Mouse (Mus musculus) neural tube, embryonic 15.5 days (tissue): Measurements from ENCODE around the gene Dynlt1b. TPM values are rescaled to one million over a fixed set of nuclear protein-coding genes. Genes with fewer than 3 reads are reported as not detected.
A peak's percentile ranks its signal among the peaks of the same experiment; 100 is the strongest.
"Not testable (repeated sequence)": the region's sequence is repeated elsewhere in the genome, so short reads cannot be mapped to it uniquely, and the experiment has no call there.

Experiments used
- ATAC-seq: fragments of 200-750 bp; cut with Nextera tagmentation; 2 replicates; pipeline ENCODE4 v1.8.0; 2017; ENCODE audit warnings: mild to moderate bottlenecking, moderate TSS enrichment, moderate library complexity; ENCODE audit not compliant: low FRiP score
- H3K27ac ChIP-seq: fragments of 300-500 bp; sonication (generic); replicated peaks from 2 replicates; pipeline ENCODE4 v1.5.1; 2015; ENCODE audit warnings: mild to moderate bottlenecking, inconsistent platforms
- H3K27me3 ChIP-seq: fragments of 300-500 bp; sonication (generic); replicated peaks from 2 replicates; pipeline ENCODE4 v1.6.1; 2015; ENCODE audit warnings: inconsistent platforms
- H3K36me3 ChIP-seq: fragments of 300-500 bp; sonication (generic); 2 replicates; pipeline ENCODE4 v1.6.1; 2015; ENCODE audit warnings: inconsistent platforms
- H3K4me1 ChIP-seq: fragments of 300-500 bp; sonication (generic); 2 replicates; pipeline ENCODE4 v1.6.1; 2015; ENCODE audit warnings: inconsistent platforms
- H3K4me2 ChIP-seq: fragments of 300-500 bp; sonication (generic); 2 replicates; pipeline ENCODE4 v1.6.1; 2015; ENCODE audit warnings: inconsistent platforms, mild to moderate bottlenecking, moderate library complexity
- H3K4me3 ChIP-seq: fragments of 300-500 bp; sonication (generic); replicated peaks from 2 replicates; pipeline ENCODE4 v1.5.1; 2015; ENCODE audit warnings: mild to moderate bottlenecking, inconsistent platforms
- H3K9ac ChIP-seq: fragments of 300-500 bp; sonication (generic); replicated peaks from 2 replicates; pipeline ENCODE4 v1.6.1; 2015; ENCODE audit warnings: mild to moderate bottlenecking, inconsistent platforms
- H3K9me3 ChIP-seq: fragments of 300-500 bp; sonication (generic); replicated peaks from 2 replicates; pipeline ENCODE4 v1.6.1; 2016; ENCODE audit warnings: inconsistent platforms
- WGBS: fragments of 180-500 bp; shearing (Covaris S2); methylation state at CpG from one replicate; pipeline ENCODE4 v1.1.7; 2015; ENCODE audit warnings: mixed read lengths; 5-methylcytosine and 5-hydroxymethylcytosine counted together
- polyA plus RNA-seq: library from polyadenylated mRNA; unstranded; fragments of >200 nt; fragmentation: Nextera tagmentation; extraction: Ambion mirVana; gene quantifications from 2 replicates; pipeline ENCODE4 v1.2.1, GENCODE M21; 2015

Gene Dynlt1b
- 1,064 and 1,207 TPM in 2 replicates for polyA plus RNA-seq

GRCm38 (mm10) chr17:6429945-6430344 is at the start of gene Dynlt1b:
TSS of gene Dynlt1b (plus strand) at chr17:6430112.
- H3K27me3 ChIP-seq, H3K36me3 ChIP-seq, H3K9me3 ChIP-seq: not testable (repeated sequence)
- Histone ChIP-seq H3K4me2 (peak within 1 kb of the TSS; percentile 58), H3K9ac (peak within 1 kb of the TSS; percentile 40), H3K4me3 (peak within 1 kb of the TSS; percentile 41), H3K27ac (peak within 1 kb of the TSS; percentile 65), H3K4me1 (peaks cover 23% of the 10 kb centered on the region)
- ATAC-seq, result peak; percentile 97
- under 1% methylated on average over 27 of the region's 27 CpGs for WGBS

- H3K9ac ChIP-seq, H3K27me3 ChIP-seq, H3K4me1 ChIP-seq, H3K4me2 ChIP-seq, H3K27ac ChIP-seq, H3K36me3 ChIP-seq, H3K9me3 ChIP-seq, H3K4me3 ChIP-seq: not testable (repeated sequence)
- peak; percentile 65 for ATAC-seq
- 40% methylated on average over 1 of the region's 8 CpGs for WGBS
Measured at GRCm38 (mm10) chr17:6380182-6380841, 49.6 kb upstream of the Dynlt1b start.

- H3K9me3 ChIP-seq, H3K4me1 ChIP-seq, H3K27ac ChIP-seq, H3K4me3 ChIP-seq, H3K9ac ChIP-seq, H3K27me3 ChIP-seq, H3K4me2 ChIP-seq, H3K36me3 ChIP-seq, ATAC-seq: not testable (repeated sequence)
- no CpG with 5 or more reads among the region's 8 CpGs for WGBS
Measured at GRCm38 (mm10) chr17:6381071-6381682, 48.7 kb upstream of the Dynlt1b start.

- not testable (repeated sequence) for H3K9me3 ChIP-seq, H3K27ac ChIP-seq, H3K4me1 ChIP-seq, H3K36me3 ChIP-seq, H3K4me3 ChIP-seq, H3K4me2 ChIP-seq, H3K27me3 ChIP-seq, H3K9ac ChIP-seq
- ATAC-seq, result peak; percentile 71
- no CpG with 5 or more reads among the region's 4 CpGs for WGBS
Measured at GRCm38 (mm10) chr17:6386927-6387326, 43.0 kb upstream of the Dynlt1b start.

- no CpG with 5 or more reads among the region's 9 CpGs for WGBS
- H3K4me2 ChIP-seq, H3K9ac ChIP-seq, H3K9me3 ChIP-seq, H3K36me3 ChIP-seq, H3K4me1 ChIP-seq, H3K27me3 ChIP-seq, H3K27ac ChIP-seq, H3K4me3 ChIP-seq: not testable (repeated sequence)
- peak; percentile 43; the same call in 1 of the 2 replicates for ATAC-seq
Measured at GRCm38 (mm10) chr17:6387380-6387911, 42.5 kb upstream of the Dynlt1b start.

GRCm38 (mm10) chr17:6389463-6389862 is 40.4 kb upstream of the Dynlt1b start:
- ATAC-seq, H3K9ac ChIP-seq, H3K27me3 ChIP-seq, H3K9me3 ChIP-seq, H3K4me3 ChIP-seq, H3K4me1 ChIP-seq, H3K27ac ChIP-seq, H3K4me2 ChIP-seq, H3K36me3 ChIP-seq: not testable (repeated sequence)
- WGBS, result 85% methylated on average over 5 of the region's 7 CpGs

- H3K9ac ChIP-seq, H3K4me3 ChIP-seq, ATAC-seq, H3K4me1 ChIP-seq, H3K9me3 ChIP-seq, H3K27ac ChIP-seq, H3K36me3 ChIP-seq, H3K27me3 ChIP-seq, H3K4me2 ChIP-seq: not testable (repeated sequence)
- WGBS, result 94% methylated on average over 2 of the region's 2 CpGs
Measured at GRCm38 (mm10) chr17:6390731-6391130, 39.2 kb upstream of the Dynlt1b start.

- not testable (repeated sequence) for H3K36me3 ChIP-seq, H3K4me2 ChIP-seq, H3K9ac ChIP-seq, H3K4me1 ChIP-seq, H3K27me3 ChIP-seq, H3K9me3 ChIP-seq, ATAC-seq, H3K4me3 ChIP-seq, H3K27ac ChIP-seq
- 90% methylated on average over 5 of the region's 6 CpGs for WGBS
Measured at GRCm38 (mm10) chr17:6391736-6392135, 38.2 kb upstream of the Dynlt1b start.

GRCm38 (mm10) chr17:6392473-6393340 is 37.2 kb upstream of the Dynlt1b start:
- H3K9ac ChIP-seq, H3K27ac ChIP-seq, H3K4me2 ChIP-seq, H3K36me3 ChIP-seq, H3K4me1 ChIP-seq, H3K4me3 ChIP-seq, H3K27me3 ChIP-seq, H3K9me3 ChIP-seq: not testable (repeated sequence)
- ATAC-seq, result peak; percentile 62
- WGBS, result no CpG with 5 or more reads among the region's 4 CpGs

GRCm38 (mm10) chr17:6398079-6398478 is 31.8 kb upstream of the Dynlt1b start:
- 83% methylated on average over 2 of the region's 3 CpGs for WGBS
- not testable (repeated sequence) for ATAC-seq

GRCm38 (mm10) chr17:6398816-6399215 is 31.1 kb upstream of the Dynlt1b start:
- H3K9me3 ChIP-seq, H3K27me3 ChIP-seq, H3K9ac ChIP-seq, H3K4me1 ChIP-seq, ATAC-seq, H3K4me3 ChIP-seq, H3K36me3 ChIP-seq, H3K27ac ChIP-seq, H3K4me2 ChIP-seq: not testable (repeated sequence)
- 44% methylated on average over 7 of the region's 7 CpGs for WGBS

More at GRCm38 (mm10) chr17:6398079-6398478, 31.8 kb upstream of the Dynlt1b start:
- H3K4me3 ChIP-seq, H3K4me2 ChIP-seq, H3K4me1 ChIP-seq, H3K36me3 ChIP-seq, H3K9ac ChIP-seq, H3K27me3 ChIP-seq, H3K9me3 ChIP-seq, H3K27ac ChIP-seq: not testable (repeated sequence)
